Mouse (Mus musculus) heart, embryonic 16.5 days (tissue): ENCODE data around the gene Fyb. TPM values are rescaled to one million over a fixed set of nuclear protein-coding genes. Genes with fewer than 3 reads are reported as not detected.
A peak's percentile ranks its signal among the peaks of the same experiment; 100 is the strongest.

ENCODE experiments used
- ATAC-seq: fragments of 200-750 bp; cut with Nextera tagmentation; replicated peaks from 2 replicates; pipeline ENCODE4 v1.8.0; 2017; ENCODE audit warnings: moderate number of reproducible peaks; ENCODE audit not compliant: insufficient read depth, low FRiP score; ENCODE audit errors: extremely low read depth
- H3K27ac ChIP-seq: fragments of 300-500 bp; sonication (generic); 2 replicates; pipeline ENCODE4 v1.5.1; 2014; ENCODE audit warnings: mild to moderate bottlenecking, low read length, control low read depth, moderate library complexity
- H3K27me3 ChIP-seq: fragments of 300-500 bp; sonication (generic); 2 replicates; pipeline ENCODE4 v1.6.1; 2014; ENCODE audit warnings: low read length, mixed read lengths; ENCODE audit not compliant: control insufficient read depth, insufficient read depth
- H3K36me3 ChIP-seq: fragments of 300-500 bp; sonication (generic); 2 replicates; pipeline ENCODE4 v1.6.1; 2014; ENCODE audit not compliant: control insufficient read depth, insufficient read depth
- H3K4me1 ChIP-seq: fragments of 300-500 bp; sonication (generic); 2 replicates; pipeline ENCODE4 v1.6.1; 2014; ENCODE audit warnings: low read length, mixed read lengths; ENCODE audit not compliant: control insufficient read depth, insufficient read depth
- H3K4me2 ChIP-seq: fragments of 300-500 bp; sonication (generic); 2 replicates; pipeline ENCODE4 v1.6.1; 2014; ENCODE audit warnings: low read depth, mild to moderate bottlenecking, control low read depth, low read length
- H3K4me3 ChIP-seq: fragments of 300-500 bp; sonication (generic); 2 replicates; pipeline ENCODE4 v1.5.1; 2014; ENCODE audit warnings: mild to moderate bottlenecking, control low read depth, low read length
- H3K9ac ChIP-seq: fragments of 300-500 bp; sonication (generic); 2 replicates; pipeline ENCODE4 v1.6.1; 2014; ENCODE audit warnings: low read length, control low read depth
- H3K9me3 ChIP-seq: fragments of 300-500 bp; sonication (generic); replicated peaks from 2 replicates; pipeline ENCODE4 v1.6.1; 2016; ENCODE audit warnings: low read length; ENCODE audit not compliant: control insufficient read depth
- WGBS: fragments of 180-500 bp; shearing (Covaris S2); extraction: QIAGEN DNeasy Blood & Tissue Kit; methylation state at CpG from one replicate; pipeline ENCODE4 v1.1.7; 2014; 5-methylcytosine and 5-hydroxymethylcytosine counted together
- polyA plus RNA-seq: library from polyadenylated mRNA; unstranded; fragments of >200 nt; fragmentation: Nextera tagmentation; extraction: Ambion mirVana; gene quantifications from 2 replicates; pipeline ENCODE4 v1.2.1, GENCODE M21; 2015

Gene Fyb
- polyA plus RNA-seq, 1 experiment from 2014 or later: 18.2 TPM

- no peak overlapping the region for H3K4me3 ChIP-seq
- H3K9ac ChIP-seq: no peak overlapping the region
- H3K36me3 ChIP-seq: no peaks in the 10 kb centered on the region
- no peaks in the 10 kb centered on the region for H3K9me3 ChIP-seq
- no peaks in the 10 kb centered on the region for H3K27me3 ChIP-seq
- no peaks in the 10 kb centered on the region; the same call in 1 of the 2 replicates for H3K4me1 ChIP-seq
- 79% methylated on average over 3 of the region's 3 CpGs for WGBS
- H3K27ac ChIP-seq: no peak overlapping the region
- no peak overlapping the region for H3K4me2 ChIP-seq
- ATAC-seq: no peak
These were observed 46.0 kb downstream of the Fyb start for GRCm38 (mm10) chr15:6568605-6569004.

DNA sequence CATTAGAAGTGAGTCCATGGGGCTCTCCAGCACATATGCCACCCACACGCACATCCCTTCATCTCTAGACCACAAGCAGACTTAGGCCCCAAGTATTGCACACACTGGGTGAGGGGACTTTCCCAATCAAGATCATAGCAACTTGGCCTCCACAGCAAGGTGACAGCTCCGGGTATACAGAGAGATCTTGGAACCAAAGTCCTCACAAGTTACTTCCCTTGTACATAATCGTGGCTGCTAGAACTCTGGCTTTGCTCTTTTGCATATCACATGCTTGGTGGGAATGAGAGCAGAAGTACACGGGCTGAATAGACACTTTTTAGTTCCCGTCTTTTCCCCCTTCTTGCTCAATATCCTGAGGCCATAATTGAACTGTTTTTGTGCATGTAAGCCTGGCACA, 46.4 kb downstream of the Fyb start:
- Histone ChIP-seq H3K4me2 (no peak overlapping the region), H3K36me3 (no peaks in the 10 kb centered on the region), H3K4me3 (no peak overlapping the region), H3K27me3 (no peaks in the 10 kb centered on the region), H3K9ac (no peak overlapping the region), H3K27ac (no peak overlapping the region), H3K4me1 (peaks cover under 1% of the 10 kb centered on the region; the same call in 1 of the 2 replicates), H3K9me3 (no peaks in the 10 kb centered on the region)
- no peak for ATAC-seq
- 57% methylated on average over 5 of the region's 5 CpGs for WGBS

DNA sequence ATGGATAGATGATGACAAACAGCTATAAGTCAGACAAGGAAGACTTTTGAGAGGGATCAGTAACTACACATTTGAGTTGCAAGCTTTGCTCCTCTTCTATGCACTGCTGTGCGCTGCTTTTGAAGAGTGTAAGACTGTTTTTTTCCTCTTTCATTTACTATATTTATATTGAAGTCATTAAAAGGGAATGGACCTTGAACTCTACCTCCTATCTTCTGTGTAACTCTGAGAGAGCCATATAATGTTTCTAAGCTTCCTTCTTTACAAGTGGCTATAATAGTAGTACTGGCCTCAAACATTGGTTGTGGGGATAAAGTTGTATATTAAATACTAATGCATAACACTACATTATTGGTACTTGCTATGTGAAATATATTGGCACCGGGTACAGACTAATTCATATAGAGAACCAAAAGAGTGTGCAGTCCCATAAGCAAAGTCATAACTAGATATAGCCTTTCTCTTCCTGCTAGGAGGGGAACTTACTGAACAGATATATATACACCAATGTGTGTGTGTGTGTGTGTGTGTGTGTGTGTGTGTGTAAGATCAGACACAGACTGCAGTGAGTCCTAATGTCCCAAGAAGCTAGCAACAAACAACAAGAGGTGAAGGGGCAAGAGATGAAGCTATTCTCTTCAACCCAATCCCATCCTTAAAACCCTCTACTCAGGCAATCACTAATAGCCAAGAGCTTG, 47.7 kb downstream of the Fyb start:
- Histone ChIP-seq H3K27ac (no peak overlapping the region), H3K36me3 (no peaks in the 10 kb centered on the region), H3K9ac (no peak overlapping the region), H3K27me3 (no peaks in the 10 kb centered on the region), H3K9me3 (no peaks in the 10 kb centered on the region), H3K4me3 (no peak overlapping the region), H3K4me1 (peaks cover 3% of the 10 kb centered on the region; the same call in 1 of the 2 replicates), H3K4me2 (no peak overlapping the region)
- 91% methylated on average over 2 of the region's 2 CpGs for WGBS
- ATAC-seq: no peak

DNA sequence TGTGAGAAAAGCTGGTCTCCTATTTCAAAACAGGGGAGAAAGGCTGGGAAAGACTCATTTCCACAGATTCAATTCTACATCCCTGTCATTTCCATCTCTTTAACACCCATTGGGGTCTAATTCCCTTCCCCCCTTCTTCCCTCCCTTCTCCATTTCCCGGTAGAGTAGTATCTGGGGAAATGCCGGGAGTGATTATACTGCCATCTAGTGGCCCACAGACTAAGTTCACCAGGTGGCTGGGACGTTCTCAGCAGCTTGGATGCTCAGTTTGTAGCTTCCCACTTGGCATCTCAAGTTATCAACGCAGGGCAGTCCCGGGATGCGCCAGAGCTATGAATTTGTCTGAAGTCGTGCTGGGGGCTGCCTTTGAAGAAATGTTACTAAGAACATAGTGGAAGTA, 48.2 kb downstream of the Fyb start:
- Histone ChIP-seq H3K4me3 (no peak overlapping the region), H3K4me1 (peaks cover 3% of the 10 kb centered on the region; the same call in 1 of the 2 replicates), H3K9ac (no peak overlapping the region), H3K27me3 (no peaks in the 10 kb centered on the region), H3K27ac (no peak overlapping the region), H3K9me3 (no peaks in the 10 kb centered on the region), H3K4me2 (no peak overlapping the region), H3K36me3 (no peaks in the 10 kb centered on the region)
- no peak for ATAC-seq
- WGBS: 7% methylated on average over 7 of the region's 7 CpGs

DNA sequence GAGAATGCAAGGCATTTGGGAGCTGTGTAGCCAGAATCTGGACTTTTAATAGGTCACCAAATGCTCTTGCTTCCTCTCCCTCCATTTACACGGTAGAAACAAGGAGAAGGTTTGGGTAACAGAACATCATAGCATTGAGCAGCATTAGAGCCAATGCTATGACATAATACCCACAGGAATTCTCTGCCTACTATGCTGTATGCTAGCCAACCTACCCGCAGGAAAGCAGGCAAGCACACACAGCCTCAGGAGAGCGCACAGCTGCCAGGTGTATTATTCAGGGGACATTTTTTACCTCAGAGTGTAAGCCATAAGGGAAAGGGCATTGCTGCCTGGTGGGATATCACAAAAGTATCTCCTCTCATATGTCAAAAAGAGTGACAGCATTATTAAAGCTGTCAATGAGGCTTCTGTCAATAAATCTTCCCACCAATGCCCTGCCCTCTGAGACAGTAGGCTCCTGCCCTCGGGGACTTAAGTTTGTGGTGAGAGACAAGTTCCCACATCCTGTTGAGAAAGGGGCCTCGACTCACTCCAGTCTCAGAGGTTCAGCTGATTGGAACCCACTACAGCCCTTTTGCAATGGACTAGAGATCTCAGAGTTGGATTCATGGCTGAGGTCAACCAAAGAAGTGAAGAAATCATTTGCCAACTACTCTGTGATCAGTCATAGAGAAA, 51.8 kb downstream of the Fyb start:
- H3K9ac ChIP-seq: no peak overlapping the region
- ATAC-seq: peak; percentile 79

GRCm38 (mm10) chr15:6577971-6578370, 55.3 kb downstream of the Fyb start:
- ATAC-seq: no peak
- Histone ChIP-seq H3K27me3 (no peaks in the 10 kb centered on the region), H3K9ac (no peak overlapping the region), H3K9me3 (no peaks in the 10 kb centered on the region), H3K4me3 (no peak overlapping the region), H3K27ac (no peak overlapping the region), H3K36me3 (no peaks in the 10 kb centered on the region), H3K4me2 (no peak overlapping the region), H3K4me1 (peaks cover 3% of the 10 kb centered on the region; the same call in 1 of the 2 replicates)
- WGBS: 40% methylated on average over 9 of the region's 9 CpGs

More for the DNA sequence above, 51.8 kb downstream of the Fyb start:
- no peaks in the 10 kb centered on the region for H3K27me3 ChIP-seq
- no peak overlapping the region for H3K4me3 ChIP-seq
- peaks cover 3% of the 10 kb centered on the region; the same call in 1 of the 2 replicates for H3K4me1 ChIP-seq
- no peaks in the 10 kb centered on the region for H3K36me3 ChIP-seq
- no peak overlapping the region; the same call in 1 of the 2 replicates for H3K27ac ChIP-seq
- 22% methylated on average over 5 of the region's 5 CpGs for WGBS
- H3K9me3 ChIP-seq: no peaks in the 10 kb centered on the region
- no peak overlapping the region for H3K4me2 ChIP-seq

DNA sequence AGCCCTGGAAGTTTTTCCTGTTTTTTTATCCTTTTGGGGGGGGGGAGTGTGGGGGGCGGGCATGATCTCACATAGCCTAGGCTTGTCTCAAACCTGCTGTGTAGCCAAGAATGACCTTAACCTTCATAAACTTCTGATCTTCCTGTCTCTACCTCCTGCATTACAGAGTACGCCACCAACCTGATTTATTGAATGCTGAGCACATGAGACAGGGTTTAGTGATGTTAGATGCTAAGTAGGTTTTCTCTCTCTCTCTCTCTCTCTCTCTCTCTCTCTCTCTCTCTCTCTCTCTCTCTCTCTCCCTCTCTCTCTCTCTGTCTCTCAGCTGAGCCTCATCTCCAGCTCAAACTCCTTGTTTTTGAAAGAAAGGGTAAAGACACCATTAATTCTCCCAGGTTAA, 56.0 kb downstream of the Fyb start:
- ATAC-seq: no peak
- no peaks in the 10 kb centered on the region for H3K27me3 ChIP-seq
- H3K9me3 ChIP-seq: no peaks in the 10 kb centered on the region
- H3K36me3 ChIP-seq: no peaks in the 10 kb centered on the region
- H3K4me2 ChIP-seq: no peak overlapping the region
- 81% methylated on average over 2 of the region's 2 CpGs for WGBS
- no peak overlapping the region for H3K9ac ChIP-seq
- peaks cover 3% of the 10 kb centered on the region; the same call in 1 of the 2 replicates for H3K4me1 ChIP-seq
- no peak overlapping the region for H3K4me3 ChIP-seq
- H3K27ac ChIP-seq: no peak overlapping the region

GRCm38 (mm10) chr15:6579194-6579768, 56.6 kb downstream of the Fyb start:
- WGBS: 51% methylated on average over 15 of the region's 15 CpGs
- peak overlapping the region; percentile 33 for H3K4me3 ChIP-seq

GRCm38 (mm10) chr15:6579769-6580261, 57.2 kb downstream of the Fyb start:
- H3K9ac ChIP-seq: no peak overlapping the region; the same call in 1 of the 2 replicates
- H3K4me2 ChIP-seq: peak overlapping the region; percentile 51
- WGBS: 76% methylated on average over 11 of the region's 11 CpGs
- H3K9me3 ChIP-seq: no peaks in the 10 kb centered on the region
- no peak overlapping the region for H3K27ac ChIP-seq
- no peaks in the 10 kb centered on the region for H3K36me3 ChIP-seq
- H3K4me3 ChIP-seq: peak overlapping the region; percentile 38
- ATAC-seq: no peak
- 0 out of 2 replicates have a peak, but pooled peaks cover 3% of the 10 kb centered on the region for H3K4me1 ChIP-seq
- no peaks in the 10 kb centered on the region for H3K27me3 ChIP-seq

More at GRCm38 (mm10) chr15:6579194-6579768, 56.6 kb downstream of the Fyb start:
- Histone ChIP-seq H3K4me1 (peaks cover under 1% of the 10 kb centered on the region; the same call in 1 of the 2 replicates), H3K36me3 (no peaks in the 10 kb centered on the region), H3K9ac (peak overlapping the region; percentile 22; the same call in 1 of the 2 replicates), H3K27me3 (no peaks in the 10 kb centered on the region), H3K27ac (no peak overlapping the region), H3K9me3 (no peaks in the 10 kb centered on the region), H3K4me2 (peak overlapping the region; percentile 51)
- ATAC-seq: no peak
